In genomic region chr2:119173991-119174651, GRCm38 (mm10) we compare ENCODE assay signal across 10 mouse cellular contexts. TPM values are rescaled to one million over a fixed set of nuclear protein-coding genes. Genes with fewer than 3 reads are reported as not detected.
A peak's percentile ranks its signal among the peaks of the same experiment; 100 is the strongest.
DNase-seq lines count a peak whose midpoint lies in the region; ATAC-seq and TF ChIP-seq lines count a peak whose summit lies in the region.
"Had no signal": no experiment of that assay in that cellular context is flagged by ENCODE, and none has a peak within 500 bp of the region (broad histone marks: within the 10 kb centered on the region; RNA-seq: fewer than 3 reads in every experiment).

TSS of gene Gm14137 (plus strand) at chr2:119174509.

- 76% methylated on average over 8 of the region's 8 CpGs for WGBS in liver, adult 2 months
- 55% methylated on average over 8 of the region's 8 CpGs for WGBS in liver, embryonic 12.5 days (ENCODE audit: insufficient replicate concordance)
- WGBS in hindbrain, embryonic 14.5 days = 29% methylated on average over 8 of the region's 8 CpGs

- H3K36me3 ChIP-seq in liver, adult 2 months (ENCODE audit: control insufficient read depth, insufficient read depth, low read length) = no peaks in the 10 kb centered on the region
- H3K36me3 ChIP-seq in liver, embryonic 12.5 days = peaks cover 15% of the 10 kb centered on the region; the same call in 1 of the 2 replicates
- peaks cover 26% of the 10 kb centered on the region for H3K36me3 ChIP-seq in hindbrain, embryonic 14.5 days (replicated peaks; ENCODE audit: control insufficient read depth, insufficient read depth)

- H3K27me3 ChIP-seq in liver, adult 2 months (ENCODE audit: control insufficient read depth, insufficient read depth, low read length) = no peaks in the 10 kb centered on the region
- peaks cover 13% of the 10 kb centered on the region; the same call in 1 of the 2 replicates for H3K27me3 ChIP-seq in liver, embryonic 12.5 days (replicated peaks)
- no peaks in the 10 kb centered on the region for H3K27me3 ChIP-seq in hindbrain, embryonic 14.5 days (ENCODE audit: control insufficient read depth, insufficient read depth, low read length)

- no peak for DNase-seq in liver, adult 2 months (ENCODE audit: extremely low read depth, low read depth, low spot score)
- DNase-seq in hindbrain, embryonic 14.5 days (ENCODE audit: low spot score) = no peak
- no peak for DNase-seq in gastrocnemius, postnatal 4 days (ENCODE audit: low spot score in 2 of 2)
- DNase-seq in thymus, postnatal 14 days = no peak
- DNase-seq: gastrocnemius, adult 2 months had no signal

- ATAC-seq in liver, embryonic 12.5 days = no peak
- peak; percentile 38; the same call in 1 of the 2 replicates for ATAC-seq in hindbrain, embryonic 14.5 days (ENCODE audit: low FRiP score)
- ATAC-seq in neutrophil, adult 5-6 weeks (ENCODE audit: extremely low read depth, insufficient number of reproducible peaks, low FRiP score, poor library complexity, severe bottlenecking) = peak; percentile 13; the same call in 1 of the 2 replicates
- ATAC-seq in monocyte, adult 5-6 weeks (replicated peaks; ENCODE audit: insufficient number of reproducible peaks, low FRiP score, low TSS enrichment, poor library complexity, severe bottlenecking) = no peak

- H3K9me3 ChIP-seq in liver, embryonic 12.5 days (replicated peaks) = no peaks in the 10 kb centered on the region
- no peaks in the 10 kb centered on the region for H3K9me3 ChIP-seq in hindbrain, embryonic 14.5 days (ENCODE audit: control insufficient read depth, low read length)

- no peak for TF ChIP-seq POLR2A in liver, adult 2 months (IDR thresholded peaks at IDR 0.05; ENCODE audit: extremely low read depth, insufficient read depth, low read length)

- no peak within 1 kb of the TSS for H3K4me3 ChIP-seq in liver, adult 2 months (ENCODE audit: insufficient read depth, low read depth, low read length)
- H3K4me3 ChIP-seq in liver, embryonic 12.5 days = no peak within 1 kb of the TSS
- no peak within 1 kb of the TSS for H3K4me3 ChIP-seq in brown adipose tissue, adult 24 weeks (ENCODE audit: insufficient read depth, low read depth, low read length)
- no peak within 1 kb of the TSS for H3K4me3 ChIP-seq in hindbrain, embryonic 14.5 days (replicated peaks; ENCODE audit: low read length)
- H3K4me3 ChIP-seq: gastrocnemius, adult 2 months had no signal

- H3K4me2 ChIP-seq in liver, embryonic 12.5 days = no peak within 1 kb of the TSS
- H3K4me2 ChIP-seq in hindbrain, embryonic 14.5 days (replicated peaks) = no peak within 1 kb of the TSS

- 0 out of 2 replicates have a peak, but pooled peaks cover 2% of the 10 kb centered on the region for H3K4me1 ChIP-seq in liver, adult 2 months (ENCODE audit: control insufficient read depth, insufficient read depth, low read length)
- H3K4me1 ChIP-seq in liver, embryonic 12.5 days = peaks cover 38% of the 10 kb centered on the region
- H3K4me1 ChIP-seq in brown adipose tissue, adult 24 weeks (ENCODE audit: control insufficient read depth, insufficient read depth, insufficient read length, low read length) = peaks cover 5% of the 10 kb centered on the region
- H3K4me1 ChIP-seq in hindbrain, embryonic 14.5 days (replicated peaks; ENCODE audit: control insufficient read depth, insufficient read depth, low read length) = peaks cover 13% of the 10 kb centered on the region

- 0 out of 2 replicates have a peak within 1 kb of the TSS, but pooled peaks have one; percentile 10 for H3K27ac ChIP-seq in liver, adult 2 months (replicated peaks; ENCODE audit: insufficient read depth, low read depth, low read length)
- no peak within 1 kb of the TSS for H3K27ac ChIP-seq in liver, embryonic 12.5 days
- H3K27ac ChIP-seq in brown adipose tissue, adult 24 weeks (replicated peaks; ENCODE audit: low read depth, low read length) = peak within 1 kb of the TSS; percentile 60; the same call in 1 of the 2 replicates
- H3K27ac ChIP-seq in hindbrain, embryonic 14.5 days = no peak within 1 kb of the TSS
- H3K27ac ChIP-seq: gastrocnemius, adult 2 months; liver, embryonic 14.5 days had no signal

- TF ChIP-seq CTCF in liver, adult 2 months (IDR thresholded peaks at IDR 0.05; ENCODE audit: low read depth, low read length) = no peak

- no peak within 1 kb of the TSS for H3K9ac ChIP-seq in liver, adult 2 months (ENCODE audit: low read depth, low read length)
- no peak within 1 kb of the TSS for H3K9ac ChIP-seq in liver, embryonic 12.5 days
- H3K9ac ChIP-seq in hindbrain, embryonic 14.5 days = no peak within 1 kb of the TSS
- H3K9ac ChIP-seq: liver, embryonic 14.5 days had no signal

- H3K79me2 ChIP-seq in liver, adult 2 months (ENCODE audit: control insufficient read depth, insufficient read depth, low read length) = no peaks in the 10 kb centered on the region

RNA-seq across cellular contexts. Expression of gene Gm14137, which starts in this region (rescaled TPM):
- total RNA-seq in liver, adult 2 months (2014; rRNA removed) = not detected in 2 replicates
- not detected in 2 replicates for polyA plus RNA-seq in liver, adult 2 months (2012; rRNA removed)
- polyA plus RNA-seq in liver, embryonic 12.5 days (2016; fragmentation: Nextera tagmentation; extraction: Ambion mirVana) = 0.26 and 0.35 TPM in 2 replicates
- polyA plus RNA-seq in brown adipose tissue, adult 24 weeks (2012; ENCODE audit: insufficient read depth, insufficient read length, missing spikeins) = not detected in 2 replicates
- 0.40 and 0.66 TPM in 2 replicates for polyA plus RNA-seq in hindbrain, embryonic 14.5 days (2014; fragmentation: Nextera tagmentation; extraction: Ambion mirVana)
- total RNA-seq in neutrophil, adult 5-6 weeks (2017) = 0.98 and 1.0 TPM in 2 replicates
- total RNA-seq in gastrocnemius, postnatal 4 days (2021) = under 1 TPM in 1 of 2 experiments, not detected in 1; 0.10 TPM
- total RNA-seq in monocyte, adult 5-6 weeks (2017) = 0.43 to 0.97 TPM in 2 of 3 replicates, not detected in the other
- total RNA-seq: gastrocnemius, adult 2 months had no signal

Comparison
In these comparisons a context has a peak if more than half of its experiments do, and no peak if none do; other contexts are left out.
1. H3K27ac ChIP-seq: peak in liver, adult 2 months (single experiment) and brown adipose tissue, adult 24 weeks (single experiment); none in liver, embryonic 12.5 days (single experiment) and hindbrain, embryonic 14.5 days (single experiment).
2. Peak in ATAC-seq in hindbrain, embryonic 14.5 days; RNA of the gene not detected or under 1 TPM.